Mouse (Mus musculus) cortical plate, adult 2 months (tissue): Measurements from ENCODE around the gene Nkx6-1. TPM values are rescaled to one million over a fixed set of nuclear protein-coding genes. Genes with fewer than 3 reads are reported as not detected.

Experiments
- H3K27ac ChIP-seq: fragments of 200-500 bp; 2 replicates; pipeline ENCODE4 v1.5.1; 2012; ENCODE audit warnings: low read length, control low read depth, inconsistent platforms; ENCODE audit not compliant: insufficient read depth
- H3K4me1 ChIP-seq: fragments of 200-500 bp; 2 replicates; pipeline ENCODE4 v1.6.1; 2011; ENCODE audit warnings: low read length; ENCODE audit not compliant: control insufficient read depth, insufficient read depth
- H3K4me3 ChIP-seq: fragments of 200-500 bp; 2 replicates; pipeline ENCODE4 v1.5.1; 2011; ENCODE audit warnings: mild to moderate bottlenecking, low read length, control low read depth; ENCODE audit not compliant: insufficient read depth
- CTCF ChIP-seq: fragments of 200-500 bp; IDR thresholded peaks from 2 replicates; pipeline ENCODE4 v1.5.1; 2011; ENCODE audit warnings: mild to moderate bottlenecking, control low read depth, low read length; ENCODE audit not compliant: insufficient read depth; ENCODE audit errors: extremely low read depth
- POLR2A ChIP-seq: fragments of 200-500 bp; IDR thresholded peaks from 2 replicates; pipeline ENCODE4 v1.6.1; 2011; ENCODE audit warnings: mild to moderate bottlenecking, low read length, control low read depth; ENCODE audit not compliant: insufficient read depth; ENCODE audit errors: extremely low read depth
- polyA plus RNA-seq: library from polyadenylated mRNA; depleted of rRNA; stranded (reverse); fragments of >200 nt; gene quantifications from 2 replicates; pipeline ENCODE4 v1.2.3, GENCODE M21; 2012; rRNA removed

Gene Nkx6-1
- polyA plus RNA-seq, 1 experiment = 0.15 TPM

- Histone ChIP-seq H3K4me3 (no peak overlapping the region), H3K4me1 (no peaks in the 10 kb centered on the region), H3K27ac (no peak overlapping the region)
- TF ChIP-seq POLR2A (no peak), CTCF (no peak)
Observed at GRCm38 (mm10) chr5:101638101-101638500, 26.7 kb downstream of the Nkx6-1 start.

Other genes with a start within 250 kb of the Nkx6-1 start
- gene Cds1, start 100.1 kb upstream of the Nkx6-1 start, polyA plus RNA-seq = 74.6 and 77.6 TPM in 2 replicates